Mouse (Mus musculus): ENCODE results near the gene Glrp1.
A peak's percentile ranks its signal among the peaks of the same experiment; 100 is the strongest.

Glrp1 gene

GRCm38 (mm10) chr1:88509789-88510188, at the start of gene Glrp1:
TSS of gene Glrp1 (minus strand) at chr1:88510066.
- no peak for DNase-seq (ENCODE audit: low read depth, low spot score)

- DNase-seq (ENCODE audit: low read depth, low spot score), result no peak
These were observed 49.4 kb upstream of the Glrp1 start for GRCm38 (mm10) chr1:88559258-88559657.

GRCm38 (mm10) chr1:88558793-88559192, 48.9 kb upstream of the Glrp1 start:
- DNase-seq (ENCODE audit: low read depth, low spot score), result no peak

- no peak for DNase-seq (ENCODE audit: low read depth, low spot score)
These were observed 46.5 kb upstream of the Glrp1 start for GRCm38 (mm10) chr1:88556401-88556800.

GRCm38 (mm10) chr1:88553500-88554187, 43.8 kb upstream of the Glrp1 start:
- no peak for DNase-seq (ENCODE audit: low read depth, low spot score)

GRCm38 (mm10) chr1:88549263-88549662, 39.4 kb upstream of the Glrp1 start:
- no peak for DNase-seq (ENCODE audit: low read depth, low spot score)

- no peak for DNase-seq (ENCODE audit: low read depth, low spot score)
These were observed 37.3 kb upstream of the Glrp1 start for GRCm38 (mm10) chr1:88547172-88547571.

- DNase-seq (ENCODE audit: low read depth, low spot score), result no peak
These were observed 33.7 kb upstream of the Glrp1 start for GRCm38 (mm10) chr1:88543608-88544007.

- no peak for DNase-seq (ENCODE audit: low read depth, low spot score)
These were observed 30.0 kb upstream of the Glrp1 start for GRCm38 (mm10) chr1:88539823-88540222.

GRCm38 (mm10) chr1:88539256-88539655, 29.4 kb upstream of the Glrp1 start:
- DNase-seq (ENCODE audit: low read depth, low spot score), result no peak

- no peak for DNase-seq (ENCODE audit: low read depth, low spot score)
These were observed 26.4 kb upstream of the Glrp1 start for GRCm38 (mm10) chr1:88536308-88536707.

- no peak for DNase-seq (ENCODE audit: low read depth, low spot score)
These were observed 24.2 kb upstream of the Glrp1 start for GRCm38 (mm10) chr1:88534091-88534490.

- no peak for DNase-seq (ENCODE audit: low read depth, low spot score)
These were observed 16.3 kb upstream of the Glrp1 start for GRCm38 (mm10) chr1:88526161-88526560.

- DNase-seq (ENCODE audit: low read depth, low spot score), result no peak
These were observed 15.8 kb upstream of the Glrp1 start for GRCm38 (mm10) chr1:88525622-88526021.

- no peak for DNase-seq (ENCODE audit: low read depth, low spot score)
These were observed 11.4 kb upstream of the Glrp1 start for GRCm38 (mm10) chr1:88521170-88521747.

GRCm38 (mm10) chr1:88513613-88514012, 3.7 kb upstream of the Glrp1 start:
- DNase-seq (ENCODE audit: low read depth, low spot score), result no peak

- DNase-seq (ENCODE audit: low read depth, low spot score), result no peak
These were observed 2.0 kb downstream of the Glrp1 start for GRCm38 (mm10) chr1:88507886-88508285.

GRCm38 (mm10) chr1:88507214-88507613, 2.7 kb downstream of the Glrp1 start:
- no peak for DNase-seq (ENCODE audit: low read depth, low spot score)

- DNase-seq (ENCODE audit: low read depth, low spot score), result no peak
These were observed 3.5 kb downstream of the Glrp1 start for GRCm38 (mm10) chr1:88506412-88506811.

GRCm38 (mm10) chr1:88505697-88506096, 4.2 kb downstream of the Glrp1 start:
- DNase-seq (ENCODE audit: low read depth, low spot score), result no peak

- DNase-seq (ENCODE audit: low read depth, low spot score), result peak; percentile 18
These were observed 5.3 kb downstream of the Glrp1 start for GRCm38 (mm10) chr1:88504531-88504945.

- no peak for DNase-seq (ENCODE audit: low read depth, low spot score)
These were observed 7.0 kb downstream of the Glrp1 start for GRCm38 (mm10) chr1:88502822-88503221.

- DNase-seq (ENCODE audit: low read depth, low spot score), result no peak
These were observed 10.6 kb downstream of the Glrp1 start for GRCm38 (mm10) chr1:88499230-88499737.
